Mouse (Mus musculus): Measurements from ENCODE around the gene Plekha6.

DNA sequence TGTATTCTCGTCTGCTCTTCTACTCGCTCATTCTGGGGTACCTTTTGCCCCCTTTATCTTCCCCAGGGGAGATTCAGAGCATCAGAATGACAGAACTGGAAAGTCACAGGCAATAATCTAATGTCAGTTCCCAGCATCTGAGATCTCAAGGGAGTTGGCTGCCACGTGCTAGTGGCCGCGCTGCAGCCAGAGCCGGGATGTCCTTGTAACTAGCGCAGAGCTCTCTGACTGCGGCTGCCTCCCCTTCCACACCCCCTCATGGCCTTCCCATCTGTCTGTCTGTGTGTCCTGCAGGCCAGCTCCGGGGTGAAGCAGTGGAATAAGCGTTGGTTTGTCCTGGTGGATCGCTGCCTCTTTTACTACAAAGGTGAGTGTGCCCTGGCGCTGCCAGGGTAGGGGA is 100.4 kb downstream of the Plekha6 start:
- TF ChIP-seq GATA1 (IDR thresholded peaks at IDR 0.05; ENCODE audit: borderline replicate concordance, low read length) (no peak), FLI1 (IDR thresholded peaks at IDR 0.05; ENCODE audit: low read length) (no peak)
